Mouse (Mus musculus): ENCODE measurements around the gene Clstn3. TPM values are rescaled to one million over a fixed set of nuclear protein-coding genes. Genes with fewer than 3 reads are reported as not detected.
"Not testable (repeated sequence)": the region's sequence is repeated elsewhere in the genome, so short reads cannot be mapped to it uniquely, and the experiment has no call there.

Clstn3 gene
- total RNA-seq, 1 experiment from 2014 or later: 64.4 TPM

GRCm38 (mm10) chr6:124478874-124479572, 14.4 kb upstream of the Clstn3 start:
- no peak for DNase-seq

- DNase-seq: no peak
Measured at GRCm38 (mm10) chr6:124477922-124478651, 13.5 kb upstream of the Clstn3 start.

GRCm38 (mm10) chr6:124477221-124477655, 12.6 kb upstream of the Clstn3 start:
- DNase-seq: no peak

GRCm38 (mm10) chr6:124476796-124477195, 12.2 kb upstream of the Clstn3 start:
- DNase-seq: no peak

GRCm38 (mm10) chr6:124476216-124476615, 11.6 kb upstream of the Clstn3 start:
- DNase-seq: no peak

- not testable (repeated sequence) for DNase-seq
Measured at GRCm38 (mm10) chr6:124475335-124476075, 10.9 kb upstream of the Clstn3 start.

- no peak for DNase-seq
Measured at GRCm38 (mm10) chr6:124474621-124475020, 10.0 kb upstream of the Clstn3 start.

- peak; percentile 60 for DNase-seq
Measured at GRCm38 (mm10) chr6:124472801-124473200, 8.2 kb upstream of the Clstn3 start.

- not testable (repeated sequence) for DNase-seq
Measured at GRCm38 (mm10) chr6:124471783-124472638, 7.4 kb upstream of the Clstn3 start.

GRCm38 (mm10) chr6:124471121-124471520, 6.5 kb upstream of the Clstn3 start:
- DNase-seq: no peak

- DNase-seq: no peak
Measured at GRCm38 (mm10) chr6:124465729-124466128, 1.1 kb upstream of the Clstn3 start.

GRCm38 (mm10) chr6:124465299-124465698, 705 bp upstream of the Clstn3 start:
- no peak for DNase-seq

GRCm38 (mm10) chr6:124463881-124464291, 708 bp downstream of the Clstn3 start:
- DNase-seq: no peak

- DNase-seq: no peak
Measured at GRCm38 (mm10) chr6:124459388-124459787, 5.2 kb downstream of the Clstn3 start.

- DNase-seq: no peak
Measured at GRCm38 (mm10) chr6:124458505-124458904, 6.1 kb downstream of the Clstn3 start.

GRCm38 (mm10) chr6:124457827-124458226, 6.8 kb downstream of the Clstn3 start:
- no peak for DNase-seq

- no peak for DNase-seq
Measured at GRCm38 (mm10) chr6:124456243-124456642, 8.4 kb downstream of the Clstn3 start.

GRCm38 (mm10) chr6:124453756-124454155, 10.8 kb downstream of the Clstn3 start:
- no peak for DNase-seq

- no peak for DNase-seq
Measured at GRCm38 (mm10) chr6:124451995-124452394, 12.6 kb downstream of the Clstn3 start.

GRCm38 (mm10) chr6:124449668-124450383, 14.8 kb downstream of the Clstn3 start:
- no peak for DNase-seq
